Mouse (Mus musculus) hematopoietic stem cell, adult 5-6 weeks (primary cell): ENCODE data around the gene Myh15. TPM values are rescaled to one million over a fixed set of nuclear protein-coding genes. Genes with fewer than 3 reads are reported as not detected.
A peak's percentile ranks its signal among the peaks of the same experiment; 100 is the strongest.
"Not testable (repeated sequence)": the region's sequence is repeated elsewhere in the genome, so short reads cannot be mapped to it uniquely, and the experiment has no call there.

Experiments
- ATAC-seq, 2 experiments: fragments of 125-278 bp in 1 of 2; replicated peaks in 1 of 2; 2 replicates each; pipeline ENCODE4 v1.8.0; 2016 to 2017; ENCODE audit warnings: inconsistent platforms in 2 of 2, mild to moderate bottlenecking in 2 of 2, moderate number of reproducible peaks in 2 of 2, low read depth in 1 of 2, moderate TSS enrichment in 1 of 2; ENCODE audit not compliant: low FRiP score in 2 of 2, poor library complexity in 2 of 2, severe bottlenecking in 2 of 2, insufficient read depth in 1 of 2, low TSS enrichment in 1 of 2
- total RNA-seq: library from RNA; stranded (forward); fragments of 172-1452, 232-1000 nt; gene quantifications from 2 replicates; pipeline ENCODE4 v1.2.3, GENCODE M21; 2017

The Myh15 gene
- total RNA-seq, 1 experiment from 2014 or later, result not detected

- ATAC-seq, result no peak
Observed at GRCm38 (mm10) chr16:49196290-49196689, 139.0 kb downstream of the Myh15 start.

- ATAC-seq, result 0 out of 4 replicates have a peak, but pooled peaks have one; percentile 12 to 14
Observed at GRCm38 (mm10) chr16:49197951-49198350, 140.7 kb downstream of the Myh15 start.

- peak; percentile 64 to 65 for ATAC-seq
Observed at GRCm38 (mm10) chr16:49223733-49224132, 166.4 kb downstream of the Myh15 start.

- not testable (repeated sequence) for ATAC-seq
Observed at GRCm38 (mm10) chr16:49243517-49243916, 186.2 kb downstream of the Myh15 start.

Other genes with a start within 250 kb of the Myh15 start
- not detected in 2 replicates for gene Retnlb, start 240.6 kb upstream of the Myh15 start, total RNA-seq
- gene Retnla, start 214.9 kb upstream of the Myh15 start, total RNA-seq, result not detected in 2 replicates
- 127 and 234 TPM in 2 replicates for gene Retnlg, start 184.9 kb upstream of the Myh15 start, total RNA-seq
- 38.1 and 39.1 TPM in 2 replicates for gene Dzip3, start 63.3 kb upstream of the Myh15 start, total RNA-seq
- 77.1 and 89.5 TPM in 2 replicates for gene Cip2a, start 63.3 kb upstream of the Myh15 start, total RNA-seq